Mouse (Mus musculus) urinary bladder, postnatal 36 days (tissue): Measurements from ENCODE around the gene Dvl3.
"Not testable (repeated sequence)": the region's sequence is repeated elsewhere in the genome, so short reads cannot be mapped to it uniquely, and the experiment has no call there.

Source experiments
- DNase-seq, 2 experiments: peaks; one replicate each; pipeline ENCODE4 v3.0.0; 2022; ENCODE audit warnings: low spot score in 2 of 2, mixed read lengths in 1 of 2

Dvl3 gene

GRCm38 (mm10) chr16:20516726-20517201, at the start of gene Dvl3:
Dvl3 (plus strand) TSS chr16:20516982.
- peak; percentile 86 to 91 for DNase-seq

GRCm38 (mm10) chr16:20470981-20471380, 45.8 kb upstream of the Dvl3 start:
- DNase-seq: no peak

- no peak for DNase-seq
Measured at GRCm38 (mm10) chr16:20471686-20472085, 45.1 kb upstream of the Dvl3 start.

- DNase-seq: no peak
Measured at GRCm38 (mm10) chr16:20473748-20474147, 43.0 kb upstream of the Dvl3 start.

GRCm38 (mm10) chr16:20474211-20474610, 42.6 kb upstream of the Dvl3 start:
- DNase-seq: no peak

GRCm38 (mm10) chr16:20474786-20475185, 42.0 kb upstream of the Dvl3 start:
- no peak for DNase-seq

- no peak for DNase-seq
Measured at GRCm38 (mm10) chr16:20475335-20475734, 41.4 kb upstream of the Dvl3 start.

- DNase-seq: peak in 1 of 2 experiments; percentile 27
Measured at GRCm38 (mm10) chr16:20476857-20477256, 39.9 kb upstream of the Dvl3 start.

GRCm38 (mm10) chr16:20477270-20477669, 39.5 kb upstream of the Dvl3 start:
- no peak for DNase-seq

- DNase-seq: no peak
Measured at GRCm38 (mm10) chr16:20478504-20478903, 38.3 kb upstream of the Dvl3 start.

GRCm38 (mm10) chr16:20479026-20479760, 37.6 kb upstream of the Dvl3 start:
- not testable (repeated sequence) for DNase-seq

GRCm38 (mm10) chr16:20480115-20480514, 36.7 kb upstream of the Dvl3 start:
- DNase-seq: no peak

- DNase-seq: no peak
Measured at GRCm38 (mm10) chr16:20481746-20482145, 35.0 kb upstream of the Dvl3 start.

GRCm38 (mm10) chr16:20483716-20484115, 33.1 kb upstream of the Dvl3 start:
- not testable (repeated sequence) for DNase-seq

GRCm38 (mm10) chr16:20485061-20485460, 31.7 kb upstream of the Dvl3 start:
- no peak for DNase-seq

GRCm38 (mm10) chr16:20486048-20486447, 30.7 kb upstream of the Dvl3 start:
- DNase-seq: no peak

- DNase-seq: no peak
Measured at GRCm38 (mm10) chr16:20488151-20488550, 28.6 kb upstream of the Dvl3 start.

- DNase-seq: not testable (repeated sequence)
Measured at GRCm38 (mm10) chr16:20488751-20489150, 28.0 kb upstream of the Dvl3 start.

- DNase-seq: no peak
Measured at GRCm38 (mm10) chr16:20489233-20489632, 27.5 kb upstream of the Dvl3 start.

GRCm38 (mm10) chr16:20490581-20490980, 26.2 kb upstream of the Dvl3 start:
- DNase-seq: no peak

GRCm38 (mm10) chr16:20491301-20491700, 25.5 kb upstream of the Dvl3 start:
- DNase-seq: no peak

- no peak for DNase-seq
Measured at GRCm38 (mm10) chr16:20493452-20493851, 23.3 kb upstream of the Dvl3 start.
